Mouse (Mus musculus) intestine, embryonic 14.5 days (tissue): ENCODE results near the gene Mrps18a. TPM values are rescaled to one million over a fixed set of nuclear protein-coding genes. Genes with fewer than 3 reads are reported as not detected.

Source experiments
- ATAC-seq: fragments of 200-750 bp; cut with Nextera tagmentation; replicated peaks from 2 replicates; pipeline ENCODE4 v1.8.0; 2017; ENCODE audit warnings: low read depth, moderate number of reproducible peaks, moderate TSS enrichment, moderate library complexity; ENCODE audit not compliant: low FRiP score, low TSS enrichment
- DNase-seq: peaks from one replicate; pipeline ENCODE4 v3.0.0-alpha.2; 2018; ENCODE audit warnings: low spot score
- H3K27ac ChIP-seq: fragments of 300-500 bp; sonication (generic); 2 replicates; pipeline ENCODE4 v1.5.1; 2014; ENCODE audit warnings: low read depth, mild to moderate bottlenecking, control low read depth
- H3K27me3 ChIP-seq: fragments of 300-500 bp; sonication (generic); replicated peaks from 2 replicates; pipeline ENCODE4 v1.6.1; 2014; ENCODE audit warnings: low read length, control low read depth; ENCODE audit not compliant: control insufficient read depth, insufficient read depth
- H3K36me3 ChIP-seq: fragments of 300-500 bp; sonication (generic); 2 replicates; pipeline ENCODE4 v1.6.1; 2014; ENCODE audit warnings: low read length, control low read depth; ENCODE audit not compliant: control insufficient read depth, insufficient read depth
- H3K4me1 ChIP-seq: fragments of 300-500 bp; sonication (generic); replicated peaks from 2 replicates; pipeline ENCODE4 v1.6.1; 2014; ENCODE audit warnings: low read length, control low read depth, mixed read lengths; ENCODE audit not compliant: control insufficient read depth, insufficient read depth
- H3K4me2 ChIP-seq: fragments of 300-500 bp; sonication (generic); 2 replicates; pipeline ENCODE4 v1.6.1; 2014; ENCODE audit warnings: low read length
- H3K4me3 ChIP-seq: fragments of 300-500 bp; sonication (generic); 2 replicates; pipeline ENCODE4 v1.5.1; 2014; ENCODE audit warnings: low read depth, low read length, control low read depth, mixed read lengths
- H3K9ac ChIP-seq: fragments of 300-500 bp; sonication (generic); 2 replicates; pipeline ENCODE4 v1.6.1; 2014; ENCODE audit warnings: mild to moderate bottlenecking, low read length
- H3K9me3 ChIP-seq: fragments of 300-500 bp; sonication (generic); 2 replicates; pipeline ENCODE4 v1.6.1; 2016; ENCODE audit warnings: low read length, control low read depth; ENCODE audit not compliant: control insufficient read depth
- WGBS: fragments of 180-500 bp; shearing (Covaris S2); extraction: QIAGEN DNeasy Blood & Tissue Kit; methylation state at CpG from one replicate; pipeline ENCODE4 v1.1.7; 2014; 5-methylcytosine and 5-hydroxymethylcytosine counted together
- polyA plus RNA-seq: library from polyadenylated mRNA; unstranded; fragments of >200 nt; fragmentation: Nextera tagmentation; extraction: Ambion mirVana; gene quantifications from 2 replicates; pipeline ENCODE4 v1.2.1, GENCODE M21; 2014

The Mrps18a gene
- polyA plus RNA-seq, 1 experiment from 2014 or later, result 144 TPM

GRCm38 (mm10) chr17:46143578-46144423 lies 33.0 kb downstream of the Mrps18a start, which contains the start of gene Rsph9:
Gene Rsph9, minus strand, starts transcription at chr17:46144216.
- no peaks in the 10 kb centered on the region for H3K9me3 ChIP-seq
- H3K4me2 ChIP-seq, result peak within 1 kb of the TSS; percentile 85
- WGBS, result 6% methylated on average over 37 of the region's 37 CpGs
- H3K27me3 ChIP-seq, result no peaks in the 10 kb centered on the region
- 0 out of 2 replicates have a peak within 1 kb of the TSS, but pooled peaks have one; percentile 12 for H3K27ac ChIP-seq
- H3K4me1 ChIP-seq, result peaks cover 6% of the 10 kb centered on the region; the same call in 1 of the 2 replicates
- peaks cover 25% of the 10 kb centered on the region for H3K36me3 ChIP-seq
- H3K4me3 ChIP-seq, result peak within 1 kb of the TSS; percentile 49
- H3K9ac ChIP-seq, result peak within 1 kb of the TSS; percentile 27
- DNase-seq, result peak; percentile 92
- peak; percentile 95 for ATAC-seq

- 5% methylated on average over 33 of the region's 33 CpGs for WGBS
- H3K36me3 ChIP-seq, result peaks cover 18% of the 10 kb centered on the region
- H3K9ac ChIP-seq, result peak within 1 kb of the TSS; percentile 67
- DNase-seq (peak; percentile 84), ATAC-seq (peak; percentile 91)
- peak within 1 kb of the TSS; percentile 80 for H3K4me3 ChIP-seq
- H3K4me1 ChIP-seq, result peaks cover 7% of the 10 kb centered on the region
- H3K9me3 ChIP-seq, result no peaks in the 10 kb centered on the region
- H3K27ac ChIP-seq, result peak within 1 kb of the TSS; percentile 69; the same call in 1 of the 2 replicates
- H3K27me3 ChIP-seq, result no peaks in the 10 kb centered on the region
- peak within 1 kb of the TSS; percentile 94 for H3K4me2 ChIP-seq
Measured at GRCm38 (mm10) chr17:46152847-46153782, 42.3 kb downstream of the Mrps18a start, which contains the start of gene Mad2l1bp. Gene Mad2l1bp, minus strand, starts transcription at chr17:46153553.

GRCm38 (mm10) chr17:46154336-46154735 lies 43.5 kb downstream of the Mrps18a start:
- no peak for ATAC-seq
- no peak overlapping the region for H3K4me3 ChIP-seq
- DNase-seq, result no peak
- no peak overlapping the region for H3K4me2 ChIP-seq
- H3K27me3 ChIP-seq, result no peaks in the 10 kb centered on the region
- no peak overlapping the region for H3K9ac ChIP-seq
- 92% methylated on average over 3 of the region's 3 CpGs for WGBS
- H3K27ac ChIP-seq, result no peak overlapping the region
- H3K4me1 ChIP-seq, result peaks cover 7% of the 10 kb centered on the region
- H3K9me3 ChIP-seq, result no peaks in the 10 kb centered on the region
- peaks cover 6% of the 10 kb centered on the region; the same call in 1 of the 2 replicates for H3K36me3 ChIP-seq

- Histone ChIP-seq H3K27ac (no peak overlapping the region), H3K36me3 (no peaks in the 10 kb centered on the region; the same call in 1 of the 2 replicates), H3K4me2 (no peak overlapping the region), H3K4me1 (peaks cover 12% of the 10 kb centered on the region), H3K27me3 (no peaks in the 10 kb centered on the region), H3K4me3 (no peak overlapping the region), H3K9ac (no peak overlapping the region), H3K9me3 (no peaks in the 10 kb centered on the region)
- ATAC-seq, result no peak
- DNase-seq, result no peak
- 81% methylated on average over 5 of the region's 5 CpGs for WGBS
Measured at GRCm38 (mm10) chr17:46156680-46157079, 45.9 kb downstream of the Mrps18a start.

GRCm38 (mm10) chr17:46157131-46157530 lies 46.3 kb downstream of the Mrps18a start:
- no peak for ATAC-seq
- no peak overlapping the region for H3K4me2 ChIP-seq
- DNase-seq, result no peak
- no peak overlapping the region for H3K9ac ChIP-seq
- no peak overlapping the region for H3K4me3 ChIP-seq
- H3K9me3 ChIP-seq, result no peaks in the 10 kb centered on the region
- no peaks in the 10 kb centered on the region for H3K36me3 ChIP-seq
- H3K4me1 ChIP-seq, result peaks cover 17% of the 10 kb centered on the region
- no peak overlapping the region for H3K27ac ChIP-seq
- H3K27me3 ChIP-seq, result no peaks in the 10 kb centered on the region
- 89% methylated on average over 8 of the region's 8 CpGs for WGBS

GRCm38 (mm10) chr17:46159236-46159635 lies 48.5 kb downstream of the Mrps18a start:
- Histone ChIP-seq H3K36me3 (peaks cover 2% of the 10 kb centered on the region), H3K4me3 (no peak overlapping the region), H3K4me1 (peaks cover 21% of the 10 kb centered on the region), H3K9ac (no peak overlapping the region), H3K9me3 (no peaks in the 10 kb centered on the region), H3K4me2 (peak overlapping the region; percentile 91), H3K27ac (no peak overlapping the region), H3K27me3 (no peaks in the 10 kb centered on the region)
- ATAC-seq (no peak), DNase-seq (no peak)
- 60% methylated on average over 2 of the region's 2 CpGs for WGBS

GRCm38 (mm10) chr17:46160090-46160662 lies 49.4 kb downstream of the Mrps18a start:
- H3K9ac ChIP-seq, result peak overlapping the region; percentile 44
- ATAC-seq (peak; percentile 73), DNase-seq (peak; percentile 95)
- H3K4me1 ChIP-seq, result peaks cover 21% of the 10 kb centered on the region
- no peaks in the 10 kb centered on the region for H3K27me3 ChIP-seq
- peaks cover 11% of the 10 kb centered on the region for H3K36me3 ChIP-seq
- peak overlapping the region; percentile 83 for H3K27ac ChIP-seq
- no peaks in the 10 kb centered on the region for H3K9me3 ChIP-seq
- peak overlapping the region; percentile 91 for H3K4me2 ChIP-seq
- peak overlapping the region; percentile 80 for H3K4me3 ChIP-seq
- under 1% methylated on average over 16 of the region's 16 CpGs for WGBS

- ATAC-seq, result peak; percentile 89
- H3K9ac ChIP-seq, result peak within 1 kb of the TSS; percentile 84
- peak within 1 kb of the TSS; percentile 80 for H3K4me3 ChIP-seq
- WGBS, result under 1% methylated on average over 23 of the region's 23 CpGs
- peak within 1 kb of the TSS; percentile 83 for H3K27ac ChIP-seq
- peak within 1 kb of the TSS; percentile 91 for H3K4me2 ChIP-seq
- H3K9me3 ChIP-seq, result no peaks in the 10 kb centered on the region
- H3K36me3 ChIP-seq, result peaks cover 16% of the 10 kb centered on the region
- peaks cover 21% of the 10 kb centered on the region for H3K4me1 ChIP-seq
- H3K27me3 ChIP-seq, result no peaks in the 10 kb centered on the region
- peak; percentile 87 for DNase-seq
Measured at GRCm38 (mm10) chr17:46160686-46161085, 49.9 kb downstream of the Mrps18a start, which contains the start of gene Gtpbp2. Gene Gtpbp2, plus strand, starts transcription at chr17:46161032.
